Mouse (Mus musculus): ENCODE results near the gene Cyb561d2. TPM values are rescaled to one million over a fixed set of nuclear protein-coding genes. Genes with fewer than 3 reads are reported as not detected.
"Not testable (repeated sequence)": the region's sequence is repeated elsewhere in the genome, so short reads cannot be mapped to it uniquely, and the experiment has no call there.

Cyb561d2 gene
- polyA plus RNA-seq, 1 experiment from 2014 or later, result 13.1 TPM

- peak within 1 kb of the TSS; percentile 64 for H3K4me3 ChIP-seq (replicated peaks)
- peaks cover 22% of the 10 kb centered on the region for H3K36me3 ChIP-seq (replicated peaks)
- no peaks in the 10 kb centered on the region for H3K9me3 ChIP-seq (replicated peaks)
- peak within 1 kb of the TSS; percentile 80 for H3K4me2 ChIP-seq
- peak within 1 kb of the TSS; percentile 70 for H3K9ac ChIP-seq
- H3K27ac ChIP-seq (replicated peaks), result peak within 1 kb of the TSS; percentile 96
- under 1% methylated on average over 32 of the region's 32 CpGs for WGBS (ENCODE audit: insufficient replicate concordance)
- no peaks in the 10 kb centered on the region for H3K27me3 ChIP-seq
- ATAC-seq (ENCODE audit: insufficient read depth), result peak; percentile 79
- peaks cover 94% of the 10 kb centered on the region for H3K4me1 ChIP-seq (replicated peaks)
These were observed 38.7 kb upstream of the Cyb561d2 start, which contains the start of gene Hyal3 for GRCm38 (mm10) chr9:107580501-107581317. TSS of gene Hyal3 (plus strand) at chr9:107580818.

GRCm38 (mm10) chr9:107579023-107579900, 37.3 kb upstream of the Cyb561d2 start:
- Histone ChIP-seq H3K4me2 (0 out of 2 replicates have a peak overlapping the region, but pooled peaks have one; percentile 80), H3K36me3 (replicated peaks) (peaks cover 20% of the 10 kb centered on the region), H3K4me3 (replicated peaks) (no peak overlapping the region), H3K9ac (no peak overlapping the region), H3K9me3 (replicated peaks) (no peaks in the 10 kb centered on the region), H3K4me1 (replicated peaks) (peaks cover 92% of the 10 kb centered on the region), H3K27me3 (no peaks in the 10 kb centered on the region), H3K27ac (replicated peaks) (peak overlapping the region; percentile 96)
- WGBS (ENCODE audit: insufficient replicate concordance), result 88% methylated on average over 14 of the region's 14 CpGs
- no peak for ATAC-seq (ENCODE audit: insufficient read depth)

GRCm38 (mm10) chr9:107578587-107578986, 36.6 kb upstream of the Cyb561d2 start, which contains the start of gene Naa80:
TSS of gene Naa80 (plus strand) at chr9:107578887.
- no peak within 1 kb of the TSS for H3K4me3 ChIP-seq (replicated peaks)
- H3K27ac ChIP-seq (replicated peaks), result peak within 1 kb of the TSS; percentile 96
- no peaks in the 10 kb centered on the region for H3K9me3 ChIP-seq (replicated peaks)
- no peak within 1 kb of the TSS; the same call in 1 of the 2 replicates for H3K9ac ChIP-seq
- H3K4me2 ChIP-seq, result peak within 1 kb of the TSS; percentile 80
- H3K4me1 ChIP-seq (replicated peaks), result peaks cover 88% of the 10 kb centered on the region
- ATAC-seq (ENCODE audit: insufficient read depth), result no peak
- no peaks in the 10 kb centered on the region for H3K27me3 ChIP-seq
- 73% methylated on average over 3 of the region's 3 CpGs for WGBS (ENCODE audit: insufficient replicate concordance)
- peaks cover 17% of the 10 kb centered on the region for H3K36me3 ChIP-seq (replicated peaks)

GRCm38 (mm10) chr9:107577871-107578270, 35.9 kb upstream of the Cyb561d2 start:
- peaks cover 16% of the 10 kb centered on the region for H3K36me3 ChIP-seq (replicated peaks)
- no peaks in the 10 kb centered on the region for H3K27me3 ChIP-seq
- H3K4me1 ChIP-seq (replicated peaks), result peaks cover 89% of the 10 kb centered on the region
- H3K4me3 ChIP-seq (replicated peaks), result no peak overlapping the region
- no peak overlapping the region for H3K9ac ChIP-seq
- WGBS (ENCODE audit: insufficient replicate concordance), result 84% methylated on average over 10 of the region's 10 CpGs
- H3K4me2 ChIP-seq, result peak overlapping the region; percentile 76
- H3K9me3 ChIP-seq (replicated peaks), result no peaks in the 10 kb centered on the region
- H3K27ac ChIP-seq (replicated peaks), result 0 out of 2 replicates have a peak overlapping the region, but pooled peaks have one; percentile 69
- ATAC-seq (ENCODE audit: insufficient read depth), result no peak

GRCm38 (mm10) chr9:107576357-107577107, 34.5 kb upstream of the Cyb561d2 start, which contains the start of gene Hyal1:
TSS of gene Hyal1 (plus strand) at chr9:107576927.
- peaks cover 89% of the 10 kb centered on the region for H3K4me1 ChIP-seq (replicated peaks)
- H3K4me3 ChIP-seq (replicated peaks), result peak within 1 kb of the TSS; percentile 55
- peaks cover 29% of the 10 kb centered on the region for H3K36me3 ChIP-seq (replicated peaks)
- WGBS (ENCODE audit: insufficient replicate concordance), result 24% methylated on average over 16 of the region's 16 CpGs
- no peaks in the 10 kb centered on the region for H3K27me3 ChIP-seq
- peak within 1 kb of the TSS; percentile 76 for H3K4me2 ChIP-seq
- ATAC-seq (ENCODE audit: insufficient read depth), result peak; percentile 65
- H3K27ac ChIP-seq (replicated peaks), result peak within 1 kb of the TSS; percentile 84
- no peaks in the 10 kb centered on the region for H3K9me3 ChIP-seq (replicated peaks)
- peak within 1 kb of the TSS; percentile 58 for H3K9ac ChIP-seq

- H3K4me3 ChIP-seq (replicated peaks), result no peak overlapping the region
- no peak for ATAC-seq (ENCODE audit: insufficient read depth)
- peaks cover 90% of the 10 kb centered on the region for H3K4me1 ChIP-seq (replicated peaks)
- peaks cover 33% of the 10 kb centered on the region for H3K36me3 ChIP-seq (replicated peaks)
- peak overlapping the region; percentile 0; the same call in 1 of the 2 replicates for H3K4me2 ChIP-seq
- WGBS (ENCODE audit: insufficient replicate concordance), result 73% methylated on average over 14 of the region's 14 CpGs
- H3K9me3 ChIP-seq (replicated peaks), result no peaks in the 10 kb centered on the region
- H3K9ac ChIP-seq, result no peak overlapping the region
- no peaks in the 10 kb centered on the region for H3K27me3 ChIP-seq
- H3K27ac ChIP-seq (replicated peaks), result peak overlapping the region; percentile 84
These were observed 33.8 kb upstream of the Cyb561d2 start for GRCm38 (mm10) chr9:107575579-107576356.

- 66% methylated on average over 6 of the region's 6 CpGs for WGBS (ENCODE audit: insufficient replicate concordance)
- Histone ChIP-seq H3K4me1 (replicated peaks) (peaks cover 85% of the 10 kb centered on the region), H3K36me3 (replicated peaks) (peaks cover 33% of the 10 kb centered on the region)
- H3K27ac ChIP-seq (replicated peaks); H3K4me2 ChIP-seq; H3K27me3 ChIP-seq; H3K9ac ChIP-seq; H3K4me3 ChIP-seq (replicated peaks); H3K9me3 ChIP-seq (replicated peaks); ATAC-seq (ENCODE audit: insufficient read depth): not testable (repeated sequence)
These were observed 31.8 kb upstream of the Cyb561d2 start for GRCm38 (mm10) chr9:107573774-107574173.

GRCm38 (mm10) chr9:107572327-107572662, 30.3 kb upstream of the Cyb561d2 start:
- Histone ChIP-seq H3K36me3 (replicated peaks) (peaks cover 33% of the 10 kb centered on the region), H3K27me3 (no peaks in the 10 kb centered on the region), H3K4me3 (replicated peaks) (peak overlapping the region; percentile 80; the same call in 1 of the 2 replicates), H3K9ac (peak overlapping the region; percentile 81; the same call in 1 of the 2 replicates), H3K9me3 (replicated peaks) (no peaks in the 10 kb centered on the region), H3K27ac (replicated peaks) (peak overlapping the region; percentile 96), H3K4me2 (peak overlapping the region; percentile 89), H3K4me1 (replicated peaks) (peaks cover 86% of the 10 kb centered on the region)
- ATAC-seq (ENCODE audit: insufficient read depth), result no peak
- WGBS (ENCODE audit: insufficient replicate concordance), result 83% methylated on average over 2 of the region's 2 CpGs

GRCm38 (mm10) chr9:107571534-107572326, 29.7 kb upstream of the Cyb561d2 start:
- Histone ChIP-seq H3K4me2 (peak overlapping the region; percentile 89), H3K27ac (replicated peaks) (peak overlapping the region; percentile 96), H3K9ac (peak overlapping the region; percentile 81), H3K9me3 (replicated peaks) (no peaks in the 10 kb centered on the region), H3K4me3 (replicated peaks) (peak overlapping the region; percentile 80), H3K4me1 (replicated peaks) (peaks cover 86% of the 10 kb centered on the region), H3K36me3 (replicated peaks) (peaks cover 33% of the 10 kb centered on the region), H3K27me3 (no peaks in the 10 kb centered on the region)
- WGBS (ENCODE audit: insufficient replicate concordance), result 68% methylated on average over 22 of the region's 22 CpGs
- peak; percentile 31 for ATAC-seq (ENCODE audit: insufficient read depth)

Data from liver, embryonic 15.5 days (tissue).